14 mouse cellular contexts compared by ENCODE assay signal in genomic region chr14:120352136-120352843, GRCm38 (mm10).
DNase-seq lines count a peak whose midpoint lies in the region; ATAC-seq and TF ChIP-seq lines count a peak whose summit lies in the region.
"Had no signal": no experiment of that assay in that cellular context is flagged by ENCODE, and none has a peak within 500 bp of the region (broad histone marks: within the 10 kb centered on the region; RNA-seq: fewer than 3 reads in every experiment).

No protein-coding gene starts in this region.

- peaks cover 8% of the 10 kb centered on the region; the same call in 1 of the 2 replicates for H3K36me3 ChIP-seq in heart, embryonic 10.5 days
- H3K36me3 ChIP-seq in liver, adult 2 months (ENCODE audit: control insufficient read depth, insufficient read depth, low read length): no peaks in the 10 kb centered on the region
- peaks cover 27% of the 10 kb centered on the region for H3K36me3 ChIP-seq in embryonic facial prominence, embryonic 15.5 days
- H3K36me3 ChIP-seq in liver, postnatal 0 days (replicated peaks; ENCODE audit: insufficient read depth, low read length): 0 out of 2 replicates have a peak, but pooled peaks cover 3% of the 10 kb centered on the region

- no peak for DNase-seq in heart, embryonic 10.5 days (ENCODE audit: low spot score)
- no peak for DNase-seq in heart, adult 18-20 months
- no peak for DNase-seq in liver, adult 2 months (ENCODE audit: extremely low read depth, low read depth, low spot score)
- DNase-seq in liver: no peak
- DNase-seq in liver, postnatal 0 days: no peak
- no peak for DNase-seq in cerebellum, adult 8-10 months
- DNase-seq in urinary bladder, postnatal 36 days (ENCODE audit: low spot score in 2 of 2): no peak
- DNase-seq: B cell, adult 2 months; cerebellum, adult 11-12 months; spleen, adult 18-20 months; thymus, postnatal 4 days had no signal

- WGBS in heart, embryonic 10.5 days: 48% methylated on average over 14 of the region's 14 CpGs
- WGBS in liver, adult 2 months: 73% methylated on average over 14 of the region's 14 CpGs
- 50% methylated on average over 14 of the region's 14 CpGs for WGBS in embryonic facial prominence, embryonic 15.5 days
- WGBS in liver, postnatal 0 days (ENCODE audit: insufficient replicate concordance): 40% methylated on average over 14 of the region's 14 CpGs

- TF ChIP-seq POLR2A in liver, adult 2 months (IDR thresholded peaks at IDR 0.05; ENCODE audit: extremely low read depth, insufficient read depth, low read length): no peak

- 0 out of 2 replicates have a peak overlapping the region, but pooled peaks have one; percentile 3 for H3K4me3 ChIP-seq in heart, embryonic 10.5 days
- H3K4me3 ChIP-seq in liver, adult 2 months (ENCODE audit: insufficient read depth, low read depth, low read length): no peak overlapping the region
- no peak overlapping the region for H3K4me3 ChIP-seq in embryonic facial prominence, embryonic 15.5 days (replicated peaks)
- no peak overlapping the region for H3K4me3 ChIP-seq in liver, postnatal 0 days (ENCODE audit: low read depth, low read length)
- H3K4me3 ChIP-seq: limb, embryonic 12.5 days had no signal

- peaks cover 45% of the 10 kb centered on the region for H3K79me2 ChIP-seq in liver, adult 2 months (ENCODE audit: control insufficient read depth, insufficient read depth, low read length)

- peaks cover 68% of the 10 kb centered on the region for H3K4me1 ChIP-seq in heart, embryonic 10.5 days
- H3K4me1 ChIP-seq in liver, adult 2 months (ENCODE audit: control insufficient read depth, insufficient read depth, low read length): peaks cover 10% of the 10 kb centered on the region; the same call in 1 of the 2 replicates
- H3K4me1 ChIP-seq in embryonic facial prominence, embryonic 15.5 days: peaks cover 50% of the 10 kb centered on the region
- H3K4me1 ChIP-seq in liver, postnatal 0 days (ENCODE audit: insufficient read depth): peaks cover 4% of the 10 kb centered on the region; the same call in 1 of the 2 replicates

- peak overlapping the region; percentile 77; the same call in 1 of the 2 replicates for H3K27ac ChIP-seq in heart, embryonic 10.5 days
- H3K27ac ChIP-seq in liver, adult 2 months (replicated peaks; ENCODE audit: insufficient read depth, low read depth, low read length): peak overlapping the region; percentile 73
- peak overlapping the region; percentile 83 for H3K27ac ChIP-seq in embryonic facial prominence, embryonic 15.5 days (replicated peaks)
- H3K27ac ChIP-seq in liver, postnatal 0 days (ENCODE audit: low read depth): no peak overlapping the region; the same call in 1 of the 2 replicates

- H3K9ac ChIP-seq in liver, adult 2 months (ENCODE audit: low read depth, low read length): no peak overlapping the region
- no peak overlapping the region for H3K9ac ChIP-seq in embryonic facial prominence, embryonic 15.5 days
- no peak overlapping the region for H3K9ac ChIP-seq in liver, postnatal 0 days (replicated peaks)
- H3K9ac ChIP-seq: limb, embryonic 12.5 days had no signal

- no peaks in the 10 kb centered on the region for H3K9me3 ChIP-seq in heart, embryonic 10.5 days
- H3K9me3 ChIP-seq in embryonic facial prominence, embryonic 15.5 days (replicated peaks): no peaks in the 10 kb centered on the region
- H3K9me3 ChIP-seq in liver, postnatal 0 days (ENCODE audit: low read length): no peaks in the 10 kb centered on the region
- H3K9me3 ChIP-seq: limb, embryonic 12.5 days had no signal

- no peaks in the 10 kb centered on the region for H3K27me3 ChIP-seq in heart, embryonic 10.5 days (ENCODE audit: insufficient read depth, poor library complexity, severe bottlenecking)
- no peaks in the 10 kb centered on the region for H3K27me3 ChIP-seq in liver, adult 2 months (ENCODE audit: control insufficient read depth, insufficient read depth, low read length)
- no peaks in the 10 kb centered on the region for H3K27me3 ChIP-seq in embryonic facial prominence, embryonic 15.5 days
- no peaks in the 10 kb centered on the region for H3K27me3 ChIP-seq in liver, postnatal 0 days (ENCODE audit: insufficient read depth, low read length)
- H3K27me3 ChIP-seq: limb, embryonic 12.5 days had no signal

- no peak for ATAC-seq in embryonic facial prominence, embryonic 15.5 days (ENCODE audit: insufficient number of reproducible peaks, low FRiP score, low TSS enrichment, low read depth)
- ATAC-seq in liver, postnatal 0 days: no peak
- ATAC-seq: hindbrain, embryonic 16.5 days had no signal

- TF ChIP-seq EP300 in liver, postnatal 0 days (IDR thresholded peaks at IDR 0.05; ENCODE audit: low read depth): peak; percentile 36; the same call in 1 of the 2 replicates

- TF ChIP-seq CTCF in liver, adult 2 months (IDR thresholded peaks at IDR 0.05; ENCODE audit: low read depth, low read length): no peak; the same call in 1 of the 2 replicates
- no peak for TF ChIP-seq CTCF in liver, postnatal 0 days (IDR thresholded peaks at IDR 0.05; ENCODE audit: low read depth)

- H3K4me2 ChIP-seq in embryonic facial prominence, embryonic 15.5 days (replicated peaks): no peak overlapping the region
- no peak overlapping the region for H3K4me2 ChIP-seq in liver, postnatal 0 days (ENCODE audit: low read depth, low read length)
- H3K4me2 ChIP-seq: limb, embryonic 12.5 days had no signal
